Mouse (Mus musculus): ENCODE results near the gene Scd3.

- TF ChIP-seq CTCF (IDR thresholded peaks at IDR 0.05) (peak; percentile 61), EP300 (IDR thresholded peaks at IDR 0.05) (0 out of 2 replicates have a peak, but pooled peaks have one; percentile 46)
Observed at GRCm38 (mm10) chr19:44266824-44267498, 63.9 kb downstream of the Scd3 start.
